Mouse (Mus musculus) megakaryocyte-erythroid progenitor cell, adult 5-6 weeks (primary cell): ENCODE data around the gene Plcb4. TPM values are rescaled to one million over a fixed set of nuclear protein-coding genes. Genes with fewer than 3 reads are reported as not detected.

ENCODE experiments used
- ATAC-seq: replicated peaks from 2 replicates; pipeline ENCODE4 v1.8.0; 2016; ENCODE audit warnings: mild to moderate bottlenecking, inconsistent platforms; ENCODE audit not compliant: severe bottlenecking, poor library complexity, low FRiP score, low TSS enrichment
- total RNA-seq, 2 experiments: library from RNA; stranded (forward) in 1 of 2; stranded (reverse) in 1 of 2; fragments of 200-1000, 215-1000 nt in 1 of 2; fragments of >200 nt in 1 of 2; fragmentation: Nextera tagmentation in 1 of 2; gene quantifications; 2 replicates each; pipeline ENCODE4 v1.2.3; 2014 to 2017

Gene Plcb4
- total RNA-seq, 2 experiments from 2014 or later = 23.4 to 25.3 TPM

DNA sequence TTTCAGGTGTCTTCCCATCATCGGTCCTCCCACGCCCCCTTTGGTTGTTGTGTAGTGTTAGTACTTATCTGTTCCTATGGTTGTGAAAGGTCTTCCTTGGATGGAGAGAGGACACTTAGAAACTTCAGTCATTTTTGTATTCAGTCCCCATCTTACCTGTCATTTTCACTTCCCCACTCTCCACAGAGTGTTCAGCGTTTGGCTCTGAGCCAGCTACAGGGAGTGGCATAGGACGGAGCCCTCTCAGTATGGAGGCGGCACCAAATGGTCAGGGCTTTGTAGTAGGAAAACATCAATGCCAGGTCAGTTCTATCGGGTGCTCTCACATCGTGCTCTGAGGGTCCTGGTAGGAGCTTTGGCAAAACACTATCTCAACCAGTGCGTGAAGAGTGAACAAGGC lies 85.9 kb downstream of the Plcb4 start:
- peak; percentile 58 for ATAC-seq

DNA sequence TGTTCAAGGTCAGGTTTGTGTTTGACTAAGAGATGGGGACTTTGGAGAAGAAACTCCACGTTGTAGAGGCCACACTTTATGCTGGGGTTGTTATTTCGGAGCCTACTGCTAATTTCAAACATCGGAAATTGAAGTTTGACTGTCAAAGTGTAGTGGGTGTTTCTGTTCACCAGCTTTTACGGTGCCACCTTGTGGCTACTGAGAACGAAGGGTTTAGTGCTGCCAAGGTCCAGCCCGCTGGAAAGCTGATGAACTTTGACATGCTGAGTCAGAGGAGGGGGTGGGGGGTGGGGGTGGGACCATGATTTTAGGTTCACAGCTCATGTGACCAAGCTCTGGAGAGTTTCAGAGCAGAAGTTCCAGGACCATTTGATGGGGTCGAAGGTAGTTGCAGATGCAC lies 86.3 kb downstream of the Plcb4 start:
- ATAC-seq = peak; percentile 55

GRCm38 (mm10) chr2:135748441-135748840 lies 89.6 kb downstream of the Plcb4 start:
- no peak for ATAC-seq

DNA sequence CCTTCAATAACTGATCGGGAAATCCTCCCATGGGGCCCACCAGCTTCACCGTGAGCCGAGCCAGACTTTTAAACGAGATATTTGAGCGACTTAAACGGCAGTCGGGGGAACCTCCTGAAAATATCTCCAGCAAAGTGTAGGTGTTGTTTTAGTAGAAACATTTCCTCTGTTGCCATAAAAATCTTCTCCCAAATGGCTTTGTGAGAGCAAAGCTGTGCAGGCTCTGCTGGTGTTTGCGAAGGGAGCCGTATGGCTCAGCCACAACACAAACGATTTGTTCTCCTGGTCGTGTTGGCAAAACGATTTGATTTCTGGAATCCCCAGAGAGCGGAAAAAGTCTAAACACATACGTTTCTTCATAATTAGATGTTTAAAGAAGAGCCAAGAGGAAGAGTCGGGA lies 90.8 kb downstream of the Plcb4 start:
- ATAC-seq = no peak

- ATAC-seq = peak; percentile 72
Measured at GRCm38 (mm10) chr2:135750748-135751147, 91.9 kb downstream of the Plcb4 start.

DNA sequence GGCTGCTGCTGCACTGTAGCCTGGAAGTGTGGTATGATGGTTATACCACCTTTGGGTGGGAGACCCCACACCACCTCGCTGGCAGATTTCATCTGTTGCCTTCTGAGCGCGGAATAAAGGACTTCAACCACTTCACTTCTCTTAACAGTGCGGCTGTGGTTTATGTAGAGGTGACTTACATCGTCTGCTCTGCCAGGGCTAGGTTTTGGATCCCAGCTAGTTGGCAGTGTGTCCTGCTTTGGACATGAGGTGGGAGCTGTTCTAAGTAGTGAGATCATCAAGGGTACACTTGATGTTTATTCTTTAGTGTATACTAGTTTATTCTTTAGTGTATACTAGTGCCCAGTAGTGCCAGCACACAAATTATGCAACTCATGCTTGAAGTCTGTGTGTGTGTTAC lies 97.0 kb downstream of the Plcb4 start:
- no peak for ATAC-seq

GRCm38 (mm10) chr2:135757478-135757877 lies 98.7 kb downstream of the Plcb4 start:
- no peak for ATAC-seq

- no peak for ATAC-seq
Measured at GRCm38 (mm10) chr2:135759499-135760095, 100.8 kb downstream of the Plcb4 start.

GRCm38 (mm10) chr2:135761226-135761802 lies 102.5 kb downstream of the Plcb4 start:
- ATAC-seq = peak; percentile 95

GRCm38 (mm10) chr2:135764706-135765105 lies 105.9 kb downstream of the Plcb4 start:
- no peak for ATAC-seq

GRCm38 (mm10) chr2:135766471-135767063 lies 107.8 kb downstream of the Plcb4 start:
- no peak for ATAC-seq

DNA sequence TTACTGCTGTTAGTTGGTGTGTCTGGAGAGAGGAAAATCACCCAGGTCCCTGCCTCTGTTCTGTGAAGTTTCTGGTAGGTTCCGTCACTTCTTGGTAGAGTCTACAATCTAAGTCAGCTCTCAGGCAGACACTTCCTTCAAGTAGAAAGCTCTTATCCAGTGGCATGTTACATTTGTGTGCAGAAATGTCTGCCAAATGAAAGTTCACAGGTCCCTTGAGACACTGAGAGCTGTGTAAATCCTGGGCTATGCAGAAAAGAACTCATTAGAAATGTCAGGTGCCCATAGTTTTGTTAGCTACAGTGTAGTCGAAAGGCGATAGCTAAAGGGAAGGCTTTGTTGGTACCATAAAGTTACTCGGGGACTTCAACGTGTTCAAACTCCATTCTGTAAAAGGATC lies 108.7 kb downstream of the Plcb4 start:
- ATAC-seq = no peak

DNA sequence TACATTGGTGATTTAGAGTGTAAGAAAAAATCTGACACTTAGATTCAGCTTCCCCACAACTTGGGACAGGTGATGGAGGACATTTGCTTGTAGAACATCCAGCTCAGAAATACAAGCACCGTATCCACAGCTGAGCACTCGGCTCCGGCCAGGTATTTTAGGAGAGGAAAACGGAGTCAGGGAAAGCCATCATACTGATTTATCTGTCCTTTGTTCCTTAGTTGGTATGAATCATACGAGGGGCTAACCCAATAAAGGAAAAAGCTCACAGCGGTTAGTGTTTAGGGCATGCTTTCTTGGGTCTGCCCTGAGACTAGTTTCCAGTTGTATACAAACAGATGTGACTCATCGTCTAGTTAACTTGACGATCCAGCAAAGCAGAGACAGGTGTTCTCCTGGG lies 110.9 kb downstream of the Plcb4 start:
- ATAC-seq = no peak

- ATAC-seq = no peak
Measured at GRCm38 (mm10) chr2:135770226-135770625, 111.4 kb downstream of the Plcb4 start.

DNA sequence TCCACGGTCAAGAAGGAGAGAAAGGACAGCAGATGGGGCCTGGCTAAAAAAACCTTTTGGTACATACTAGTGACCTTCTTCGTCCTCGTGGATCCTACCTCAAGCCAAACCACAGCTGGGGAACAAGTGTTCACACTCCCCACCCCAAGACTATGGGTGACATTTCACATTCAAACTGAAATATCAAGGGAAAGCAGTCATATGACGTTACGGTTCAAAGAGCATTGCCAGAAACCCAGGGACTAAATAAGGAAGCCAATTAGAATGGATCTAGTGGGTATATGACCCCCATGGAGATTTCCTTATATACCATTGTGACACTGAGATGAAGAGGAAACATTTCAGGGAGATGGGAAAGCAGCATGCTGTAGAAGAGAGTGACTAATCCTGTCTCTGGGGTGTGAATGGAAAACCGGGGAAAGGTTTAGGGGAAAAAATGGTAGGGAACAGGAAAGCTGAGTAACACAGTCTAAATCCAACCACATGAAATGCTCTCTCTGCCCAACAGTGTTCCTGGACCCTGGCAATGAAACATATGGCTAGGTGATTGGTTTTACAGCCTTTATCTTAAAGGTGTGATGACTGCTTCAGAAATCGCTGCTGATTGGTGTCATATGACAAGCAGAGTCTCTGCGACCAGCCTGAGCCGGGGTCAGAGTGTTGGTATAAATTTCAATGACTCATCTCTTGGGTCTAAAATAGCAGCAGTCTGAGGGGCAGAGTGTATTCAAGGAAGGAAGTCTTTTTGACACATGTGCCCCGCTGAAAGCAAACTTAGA lies 114.6 kb downstream of the Plcb4 start:
- no peak for ATAC-seq

- ATAC-seq = no peak
Measured at GRCm38 (mm10) chr2:135775026-135775425, 116.2 kb downstream of the Plcb4 start.

DNA sequence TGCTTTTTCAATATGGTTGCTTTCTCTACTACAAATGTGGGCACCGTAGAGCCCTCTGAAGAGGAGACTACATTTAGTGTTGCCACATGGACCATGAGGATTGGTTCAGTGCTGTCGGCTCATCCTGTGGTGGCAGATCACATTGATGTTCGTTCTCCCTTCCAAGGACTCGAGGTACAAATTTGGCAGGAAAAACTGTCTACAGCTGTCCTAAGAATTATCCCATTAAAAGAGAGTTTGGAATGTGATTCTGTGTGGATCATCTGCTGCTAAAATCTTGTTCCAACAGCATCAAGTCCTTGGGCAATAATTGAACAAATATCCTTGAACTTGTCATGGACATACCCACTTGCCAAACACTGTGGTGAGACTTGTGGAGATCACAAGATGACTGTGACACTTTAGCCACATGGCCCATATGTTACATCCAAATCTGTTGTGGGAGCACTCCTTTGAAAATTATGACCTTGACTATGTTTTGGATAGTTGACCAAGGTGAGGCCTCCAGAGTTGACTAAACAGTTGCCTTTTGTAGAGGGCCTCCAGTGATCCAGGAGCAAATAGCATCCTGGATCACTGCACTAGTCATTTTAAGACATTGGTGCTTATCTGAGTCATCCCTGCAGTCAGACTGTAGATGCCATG lies 117.4 kb downstream of the Plcb4 start:
- no peak for ATAC-seq

- ATAC-seq = no peak
Measured at GRCm38 (mm10) chr2:135781391-135781790, 122.6 kb downstream of the Plcb4 start.

- ATAC-seq = peak; percentile 57; the same call in 1 of the 2 replicates
Measured at GRCm38 (mm10) chr2:135787415-135787814, 128.6 kb downstream of the Plcb4 start.

GRCm38 (mm10) chr2:135792907-135793306 lies 134.1 kb downstream of the Plcb4 start:
- ATAC-seq = no peak
